Mouse (Mus musculus) lung, embryonic 15.5 days (tissue): Measurements from ENCODE around the gene Atp5g1. TPM values are rescaled to one million over a fixed set of nuclear protein-coding genes. Genes with fewer than 3 reads are reported as not detected.

Experiments used
- ATAC-seq: fragments of 200-750 bp; cut with Nextera tagmentation; 2 replicates; pipeline ENCODE4 v1.8.0; 2017; ENCODE audit warnings: moderate number of reproducible peaks, borderline replicate concordance; ENCODE audit not compliant: low FRiP score, low TSS enrichment; ENCODE audit errors: extremely low read depth
- H3K27ac ChIP-seq: fragments of 300-500 bp; sonication (generic); 2 replicates; pipeline ENCODE4 v1.5.1; 2015; ENCODE audit warnings: moderate library complexity, mild to moderate bottlenecking, inconsistent platforms
- H3K27me3 ChIP-seq: fragments of 300-500 bp; sonication (generic); 2 replicates; pipeline ENCODE4 v1.6.1; 2015; ENCODE audit warnings: inconsistent platforms
- H3K36me3 ChIP-seq: fragments of 300-500 bp; sonication (generic); 2 replicates; pipeline ENCODE4 v1.6.1; 2015; ENCODE audit warnings: inconsistent platforms
- H3K4me1 ChIP-seq: fragments of 300-500 bp; sonication (generic); 2 replicates; pipeline ENCODE4 v1.6.1; 2015; ENCODE audit warnings: inconsistent platforms
- H3K4me2 ChIP-seq: fragments of 300-500 bp; sonication (generic); 2 replicates; pipeline ENCODE4 v1.6.1; 2015; ENCODE audit warnings: inconsistent platforms, mild to moderate bottlenecking, moderate library complexity
- H3K4me3 ChIP-seq: fragments of 300-500 bp; sonication (generic); 2 replicates; pipeline ENCODE4 v1.5.1; 2015; ENCODE audit warnings: mild to moderate bottlenecking, inconsistent platforms
- H3K9ac ChIP-seq: fragments of 300-500 bp; sonication (generic); 2 replicates; pipeline ENCODE4 v1.6.1; 2015; ENCODE audit warnings: inconsistent platforms
- H3K9me3 ChIP-seq: fragments of 300-500 bp; sonication (generic); 2 replicates; pipeline ENCODE4 v1.6.1; 2016; ENCODE audit warnings: inconsistent platforms
- WGBS: fragments of 180-500 bp; shearing (Covaris S2); methylation state at CpG from one replicate; pipeline ENCODE4 v1.1.7; 2015; 5-methylcytosine and 5-hydroxymethylcytosine counted together
- polyA plus RNA-seq: library from polyadenylated mRNA; unstranded; fragments of >200 nt; fragmentation: Nextera tagmentation; extraction: Ambion mirVana; gene quantifications from 2 replicates; pipeline ENCODE4 v1.2.1, GENCODE M21; 2015

Gene Atp5g1
- polyA plus RNA-seq, 1 experiment from 2014 or later = 522 TPM

DNA sequence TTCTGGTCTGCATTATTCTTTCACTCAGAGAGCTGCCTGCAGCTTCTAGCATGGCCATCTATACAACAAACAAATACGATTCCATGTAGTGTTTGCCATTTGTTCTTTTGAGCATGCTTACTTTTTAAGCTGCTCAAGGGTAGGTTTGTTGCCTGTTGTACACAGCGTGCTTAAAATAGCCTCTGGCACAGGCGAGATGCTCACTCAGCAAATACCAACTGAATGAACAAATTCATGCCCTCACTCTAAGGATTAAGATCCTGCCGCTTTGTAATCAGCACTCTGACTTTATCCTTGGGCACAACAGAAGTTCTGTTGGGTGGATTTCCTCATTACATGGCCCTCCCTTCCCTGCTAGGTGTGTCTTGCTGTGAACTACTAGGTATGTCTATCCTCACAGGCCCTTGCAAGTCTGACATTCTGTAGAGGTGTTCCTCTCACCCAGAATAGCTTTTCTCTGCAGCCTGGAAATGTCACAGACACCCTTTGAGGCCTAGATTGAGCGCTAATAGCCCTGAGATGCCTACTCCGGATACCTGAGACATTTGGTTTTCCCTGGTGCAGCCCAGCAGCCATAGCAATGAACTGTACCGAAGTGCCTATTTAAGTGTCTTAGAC is 17.3 kb upstream of the Atp5g1 start:
- no peak for ATAC-seq
- Histone ChIP-seq H3K4me3 (no peak overlapping the region), H3K4me2 (no peak overlapping the region), H3K9me3 (no peaks in the 10 kb centered on the region), H3K4me1 (no peaks in the 10 kb centered on the region), H3K27me3 (no peaks in the 10 kb centered on the region), H3K27ac (no peak overlapping the region), H3K36me3 (no peaks in the 10 kb centered on the region), H3K9ac (no peak overlapping the region)
- 40% methylated on average over 7 of the region's 7 CpGs for WGBS

DNA sequence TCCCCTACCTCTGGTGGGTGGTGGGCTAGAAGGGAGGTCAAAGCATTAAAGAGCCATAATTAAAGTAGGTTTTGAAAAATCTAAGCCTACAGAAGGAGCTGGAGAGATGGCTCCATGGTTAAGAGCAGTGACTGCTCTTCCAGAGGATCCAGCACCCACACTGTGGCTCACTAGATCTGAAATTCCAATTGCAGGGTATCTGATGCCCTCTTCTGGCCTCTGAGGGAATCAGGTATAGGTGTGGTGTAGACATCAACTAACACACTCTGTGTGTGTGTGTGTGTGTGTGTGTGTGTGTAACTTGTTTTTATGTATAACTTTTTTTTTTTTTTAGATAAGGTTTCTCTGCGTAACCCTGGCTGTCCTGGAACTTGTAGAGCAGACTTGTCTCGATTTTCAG is 15.6 kb upstream of the Atp5g1 start:
- no peak overlapping the region for H3K4me2 ChIP-seq
- H3K9ac ChIP-seq = no peak overlapping the region
- H3K27me3 ChIP-seq = no peaks in the 10 kb centered on the region
- no peak overlapping the region for H3K4me3 ChIP-seq
- H3K4me1 ChIP-seq = no peaks in the 10 kb centered on the region
- no peak; the same call in 1 of the 2 replicates for ATAC-seq
- 62% methylated on average over 2 of the region's 2 CpGs for WGBS
- no peaks in the 10 kb centered on the region for H3K36me3 ChIP-seq
- no peaks in the 10 kb centered on the region for H3K9me3 ChIP-seq
- H3K27ac ChIP-seq = no peak overlapping the region

DNA sequence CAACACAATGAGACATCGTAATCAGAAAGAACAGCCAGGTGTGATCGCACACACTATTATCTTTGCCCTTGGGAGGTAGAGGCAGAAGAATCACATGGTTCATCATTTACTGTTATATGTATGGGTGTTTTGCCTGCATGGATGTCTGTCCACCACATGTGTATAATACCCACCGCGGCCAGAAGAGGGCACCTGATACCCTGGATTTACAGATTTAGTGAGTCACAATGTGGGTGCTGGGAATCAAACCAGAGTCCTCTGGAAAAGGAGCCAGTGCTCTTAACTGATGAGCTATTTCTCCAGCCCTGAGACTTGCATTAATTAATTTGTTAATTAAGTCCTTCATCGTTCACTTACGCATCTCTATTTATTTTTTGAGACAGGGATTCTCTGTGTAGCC is 12.5 kb upstream of the Atp5g1 start:
- Histone ChIP-seq H3K4me2 (no peak overlapping the region), H3K27me3 (no peaks in the 10 kb centered on the region), H3K4me1 (no peaks in the 10 kb centered on the region), H3K36me3 (no peaks in the 10 kb centered on the region), H3K9ac (no peak overlapping the region), H3K4me3 (no peak overlapping the region), H3K27ac (no peak overlapping the region), H3K9me3 (no peaks in the 10 kb centered on the region)
- no peak for ATAC-seq
- 82% methylated on average over 6 of the region's 6 CpGs for WGBS

DNA sequence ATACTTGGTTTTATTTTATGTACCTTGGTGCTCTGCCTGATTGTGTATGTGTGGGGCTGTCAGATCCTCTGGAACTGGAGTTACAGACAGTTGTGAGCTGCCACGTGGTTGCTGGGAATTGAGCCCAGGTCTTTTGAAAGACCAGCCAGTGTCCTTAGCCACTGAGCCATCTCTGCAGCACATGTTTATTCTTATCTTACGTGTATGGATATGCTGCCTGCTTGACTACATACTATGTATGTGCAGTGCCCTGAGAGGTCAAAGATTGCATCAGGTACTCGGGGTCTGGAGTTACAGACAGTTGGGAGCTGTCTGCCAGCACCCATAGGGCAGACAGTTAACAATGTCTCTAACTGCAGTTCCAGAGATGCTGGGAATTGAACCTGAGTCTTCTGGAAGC is 7.2 kb upstream of the Atp5g1 start:
- WGBS = 43% methylated on average over 3 of the region's 3 CpGs
- Histone ChIP-seq H3K9ac (no peak overlapping the region), H3K27ac (no peak overlapping the region), H3K36me3 (no peaks in the 10 kb centered on the region), H3K9me3 (no peaks in the 10 kb centered on the region), H3K4me2 (no peak overlapping the region), H3K4me1 (no peaks in the 10 kb centered on the region), H3K27me3 (no peaks in the 10 kb centered on the region), H3K4me3 (no peak overlapping the region)
- no peak for ATAC-seq

DNA sequence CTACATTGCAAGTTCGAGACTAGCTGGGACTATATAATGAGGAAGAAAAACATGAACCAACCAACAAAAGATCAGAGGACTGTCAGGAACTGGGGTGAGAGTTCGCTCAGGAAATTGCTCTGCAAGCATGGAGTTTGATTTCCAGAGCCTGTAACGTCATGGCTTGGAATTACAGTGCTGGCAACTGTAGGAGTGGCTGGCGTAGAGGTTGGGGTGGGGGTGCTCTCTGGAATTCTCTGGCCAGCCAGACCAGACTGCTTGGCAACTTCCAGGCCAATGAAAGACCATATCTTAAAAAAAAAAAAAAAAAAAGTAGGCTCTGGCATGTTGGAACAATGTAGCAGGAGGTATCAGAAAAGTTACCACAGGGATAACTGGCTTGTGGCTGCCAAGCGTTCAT is 5.3 kb upstream of the Atp5g1 start:
- Histone ChIP-seq H3K27me3 (no peaks in the 10 kb centered on the region), H3K4me2 (no peak overlapping the region), H3K9me3 (no peaks in the 10 kb centered on the region), H3K4me1 (peaks cover 4% of the 10 kb centered on the region; the same call in 1 of the 2 replicates), H3K36me3 (no peaks in the 10 kb centered on the region), H3K27ac (no peak overlapping the region), H3K9ac (no peak overlapping the region), H3K4me3 (no peak overlapping the region)
- 77% methylated on average over 5 of the region's 5 CpGs for WGBS
- no peak for ATAC-seq

DNA sequence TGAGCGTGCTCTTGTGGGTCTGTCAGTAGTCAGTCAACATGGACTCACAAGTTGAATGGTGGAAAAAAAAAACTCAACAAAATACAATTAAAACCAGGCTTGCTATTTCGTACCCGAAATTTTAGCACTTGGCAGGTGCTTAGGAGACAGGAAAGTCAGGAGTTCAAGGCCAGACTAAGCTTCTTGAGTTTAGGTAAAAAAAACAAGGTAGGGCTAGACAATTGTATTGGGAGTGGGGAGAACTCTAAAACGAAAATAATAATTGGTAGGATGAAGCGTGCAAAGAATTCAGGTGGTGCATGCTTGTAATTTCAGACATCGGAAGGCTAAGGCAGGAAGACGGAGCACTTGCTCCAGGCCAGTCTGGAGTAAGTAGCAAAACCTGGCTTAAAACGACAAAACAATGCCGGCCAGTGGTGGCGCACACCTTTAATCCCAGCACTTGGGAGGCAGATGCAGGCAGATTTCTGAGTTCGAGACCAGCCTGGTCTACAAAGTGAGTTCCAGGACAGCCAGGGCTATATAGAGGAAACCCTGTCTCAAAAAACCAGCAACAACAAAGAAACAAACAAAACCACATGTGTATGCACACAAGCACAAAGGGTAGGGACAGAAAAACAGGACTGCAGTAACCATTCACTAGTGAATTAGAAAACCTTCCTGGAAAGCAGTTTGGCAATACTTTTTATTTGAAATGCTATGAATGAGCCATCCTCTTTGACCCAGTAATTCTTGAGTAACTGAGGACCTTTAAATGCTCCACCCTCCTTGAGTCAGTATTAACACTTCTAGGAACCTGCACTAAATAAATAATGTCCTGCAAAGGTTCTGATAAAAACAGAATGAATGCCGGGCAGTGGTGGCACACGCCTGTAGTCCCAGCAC is 993 bp upstream of the Atp5g1 start:
- WGBS = 61% methylated on average over 13 of the region's 13 CpGs
- H3K9ac ChIP-seq = peak overlapping the region; percentile 16; the same call in 1 of the 2 replicates

DNA sequence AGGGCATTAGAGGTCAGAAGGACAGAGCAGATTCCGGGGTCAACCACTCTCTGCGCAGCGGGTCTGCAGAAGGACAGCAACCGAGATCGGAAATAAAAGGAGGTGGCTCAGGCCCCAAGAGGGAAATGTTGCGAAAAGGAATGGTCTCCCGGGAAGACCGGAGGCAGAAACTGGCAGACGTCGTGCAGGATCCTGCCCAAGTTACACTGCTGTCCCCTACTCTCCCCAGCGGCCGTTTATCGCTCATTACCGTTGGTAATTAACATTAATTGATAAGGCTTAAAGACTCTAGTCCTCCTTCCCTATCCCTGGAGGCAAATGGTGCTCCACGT is 327 bp downstream of the Atp5g1 start:
- Histone ChIP-seq H3K9me3 (no peaks in the 10 kb centered on the region), H3K4me2 (peak overlapping the region; percentile 73), H3K4me3 (peak overlapping the region; percentile 72), H3K4me1 (peaks cover 18% of the 10 kb centered on the region), H3K27ac (peak overlapping the region; percentile 76), H3K36me3 (peaks cover 23% of the 10 kb centered on the region), H3K9ac (peak overlapping the region; percentile 71), H3K27me3 (no peaks in the 10 kb centered on the region)
- 0% methylated on average over 15 of the region's 15 CpGs for WGBS
- ATAC-seq = no peak

More for the DNA sequence above, 993 bp upstream of the Atp5g1 start:
- Histone ChIP-seq H3K4me1 (peaks cover 18% of the 10 kb centered on the region), H3K4me3 (peak overlapping the region; percentile 72), H3K27me3 (no peaks in the 10 kb centered on the region), H3K4me2 (peak overlapping the region; percentile 56), H3K9me3 (no peaks in the 10 kb centered on the region), H3K36me3 (peaks cover 10% of the 10 kb centered on the region), H3K27ac (peak overlapping the region; percentile 70)
- ATAC-seq = no peak

DNA sequence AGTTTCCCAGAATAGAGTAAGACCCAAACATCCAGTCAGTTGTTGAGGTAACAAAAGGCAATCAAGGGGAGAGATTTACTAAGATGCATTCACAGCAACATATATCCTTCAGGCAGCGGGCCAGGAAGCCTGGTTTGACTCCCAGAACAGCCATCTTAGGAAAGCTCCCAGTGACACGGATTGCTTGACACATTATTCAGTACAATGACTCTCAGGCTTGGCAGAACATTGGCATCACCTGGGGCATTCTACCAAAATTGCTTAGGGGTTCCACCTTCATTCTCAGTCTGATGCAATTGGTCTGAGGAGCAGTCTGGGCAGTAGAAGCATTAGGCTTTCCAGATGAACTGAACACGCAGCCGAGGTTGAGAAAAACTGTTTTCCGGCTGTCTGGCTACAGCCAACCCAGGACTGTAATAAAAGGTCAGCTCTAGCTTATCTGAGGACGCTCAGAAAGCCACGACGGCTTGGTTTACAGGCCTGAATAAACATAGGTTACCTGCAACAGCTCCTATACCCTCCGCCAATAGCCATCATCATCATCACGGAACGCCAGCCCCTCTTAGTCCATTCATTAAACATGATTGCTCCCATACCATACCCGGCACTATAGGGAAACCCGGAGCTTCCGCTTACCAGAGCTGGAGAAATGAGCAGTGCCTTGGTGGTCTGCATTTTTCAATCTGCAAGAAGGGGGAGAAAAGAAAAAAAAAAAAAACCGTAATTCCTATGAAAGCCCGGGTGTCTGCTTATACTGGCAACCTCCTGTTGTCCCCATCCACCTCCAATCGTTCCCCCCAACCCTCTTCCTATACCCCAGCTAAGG is 906 bp downstream of the Atp5g1 start:
- WGBS = 11% methylated on average over 17 of the region's 17 CpGs
- H3K4me2 ChIP-seq = peak overlapping the region; percentile 73
- H3K9me3 ChIP-seq = no peaks in the 10 kb centered on the region
- peak overlapping the region; percentile 76; the same call in 1 of the 2 replicates for H3K27ac ChIP-seq
- H3K4me3 ChIP-seq = peak overlapping the region; percentile 72
- H3K27me3 ChIP-seq = no peaks in the 10 kb centered on the region
- H3K9ac ChIP-seq = peak overlapping the region; percentile 71
- no peak for ATAC-seq
- peaks cover 18% of the 10 kb centered on the region for H3K4me1 ChIP-seq
- peaks cover 23% of the 10 kb centered on the region for H3K36me3 ChIP-seq

DNA sequence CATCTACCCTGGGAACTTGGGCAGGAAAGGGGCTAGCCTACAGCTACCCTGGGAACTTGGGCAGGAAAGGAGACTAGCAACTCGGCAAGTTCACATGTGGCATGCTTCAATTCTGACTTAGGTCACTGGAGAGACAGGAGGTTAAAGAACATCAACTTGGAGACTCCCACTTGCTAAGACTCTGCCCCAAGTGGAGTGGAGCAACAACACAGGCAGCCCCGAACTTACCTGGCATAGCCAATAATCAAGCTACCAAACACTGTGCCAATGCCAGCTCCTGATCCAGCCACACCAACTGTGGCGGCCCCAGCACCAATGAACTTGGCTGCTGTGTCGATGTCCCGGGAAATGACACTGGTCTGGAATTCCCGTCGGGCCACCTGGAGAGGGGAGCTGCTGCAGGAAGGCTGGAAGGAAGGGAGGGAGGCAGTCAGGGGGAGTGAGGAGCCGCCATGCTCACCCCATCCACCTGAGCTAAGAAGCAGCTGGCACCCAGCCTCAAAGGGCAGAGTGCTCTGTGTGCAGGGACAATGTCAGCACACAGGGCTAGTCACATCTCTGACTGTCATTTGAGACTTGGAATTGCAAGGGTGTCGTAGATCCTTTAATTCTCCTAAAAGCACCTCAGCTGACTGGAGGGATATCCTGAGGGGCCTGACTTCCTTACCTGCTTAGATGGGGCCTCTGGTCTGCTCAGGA is 2.0 kb downstream of the Atp5g1 start:
- H3K27ac ChIP-seq = no peak overlapping the region
- peak overlapping the region; percentile 73 for H3K4me2 ChIP-seq
- peaks cover 23% of the 10 kb centered on the region for H3K36me3 ChIP-seq
- no peak overlapping the region for H3K9ac ChIP-seq
- ATAC-seq = no peak
- H3K9me3 ChIP-seq = no peaks in the 10 kb centered on the region
- peaks cover 18% of the 10 kb centered on the region for H3K4me1 ChIP-seq
- H3K4me3 ChIP-seq = no peak overlapping the region
- WGBS = 77% methylated on average over 9 of the region's 9 CpGs
- H3K27me3 ChIP-seq = no peaks in the 10 kb centered on the region

DNA sequence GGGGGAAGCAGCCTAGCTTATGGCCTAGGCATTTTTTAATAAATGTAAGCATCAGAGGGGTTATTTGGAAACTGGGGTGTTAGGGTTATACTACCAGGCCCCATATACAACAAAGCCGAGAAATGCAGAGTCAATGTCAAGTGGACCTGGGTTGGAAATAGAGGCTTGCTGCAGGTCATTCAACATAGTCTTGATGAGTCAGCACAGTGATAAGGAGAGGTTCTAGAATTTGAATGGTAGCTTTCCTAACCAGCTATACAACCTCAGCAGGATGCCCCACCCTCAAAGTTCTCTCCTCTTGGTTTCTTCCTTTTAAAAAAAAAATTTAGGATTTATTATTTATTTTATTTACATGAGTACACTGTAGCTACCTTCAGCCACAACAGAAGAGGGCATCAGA is 4.5 kb downstream of the Atp5g1 start:
- H3K27me3 ChIP-seq = no peaks in the 10 kb centered on the region
- no peak overlapping the region for H3K4me2 ChIP-seq
- H3K9me3 ChIP-seq = no peaks in the 10 kb centered on the region
- ATAC-seq = no peak
- no peak overlapping the region for H3K27ac ChIP-seq
- H3K36me3 ChIP-seq = peaks cover 23% of the 10 kb centered on the region
- H3K4me3 ChIP-seq = no peak overlapping the region
- 88% methylated on average over 1 of the region's 1 CpGs for WGBS
- H3K4me1 ChIP-seq = peaks cover 14% of the 10 kb centered on the region
- no peak overlapping the region for H3K9ac ChIP-seq

DNA sequence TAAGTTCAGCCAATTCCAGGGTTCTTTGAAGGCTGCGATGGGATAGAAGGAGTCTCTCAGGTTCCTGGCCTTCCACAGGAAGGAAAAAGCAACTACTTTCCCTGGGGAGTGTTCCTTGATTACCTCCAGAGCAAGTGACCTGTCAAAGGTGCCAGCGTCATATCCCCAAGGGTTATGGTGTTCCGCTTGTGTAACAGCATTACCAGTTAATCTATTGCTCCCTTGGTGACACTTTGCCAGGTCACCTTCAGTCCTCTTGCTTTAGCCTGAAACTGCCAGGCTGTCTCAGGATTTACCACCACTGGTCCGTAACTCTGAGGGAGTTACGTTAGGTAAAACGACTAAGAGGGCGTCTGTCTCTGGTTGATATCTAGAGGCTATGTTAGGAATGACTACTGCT is 5.1 kb downstream of the Atp5g1 start:
- Histone ChIP-seq H3K36me3 (peaks cover 23% of the 10 kb centered on the region), H3K4me3 (no peak overlapping the region), H3K27ac (no peak overlapping the region), H3K9ac (no peak overlapping the region), H3K27me3 (no peaks in the 10 kb centered on the region), H3K4me1 (peaks cover 19% of the 10 kb centered on the region), H3K4me2 (no peak overlapping the region), H3K9me3 (no peaks in the 10 kb centered on the region)
- ATAC-seq = no peak
- WGBS = 89% methylated on average over 7 of the region's 7 CpGs
